Mouse (Mus musculus) forebrain, embryonic 10.5 days (tissue): Measurements from ENCODE around the gene Wnk4. TPM values are rescaled to one million over a fixed set of nuclear protein-coding genes. Genes with fewer than 3 reads are reported as not detected.

Experiments used
- DNase-seq: peaks from one replicate; pipeline ENCODE4 v3.0.0-alpha.2; 2017; ENCODE audit warnings: low spot score; ENCODE audit errors: extremely low spot score
- H3K27ac ChIP-seq: fragments of 300-500 bp; sonication (generic); 2 replicates; pipeline ENCODE4 v1.5.1; 2016; ENCODE audit warnings: mild to moderate bottlenecking
- H3K27me3 ChIP-seq: fragments of 300-500 bp; sonication (generic); 2 replicates; pipeline ENCODE4 v1.6.1; 2016; ENCODE audit warnings: mild to moderate bottlenecking; ENCODE audit not compliant: poor library complexity, severe bottlenecking
- H3K36me3 ChIP-seq: fragments of 300-500 bp; sonication (generic); replicated peaks from 2 replicates; pipeline ENCODE4 v1.6.1; 2016; ENCODE audit warnings: mild to moderate bottlenecking, moderate library complexity
- H3K4me1 ChIP-seq: fragments of 300-500 bp; sonication (generic); 2 replicates; pipeline ENCODE4 v1.6.1; 2016
- H3K4me3 ChIP-seq: fragments of 300-500 bp; sonication (generic); 2 replicates; pipeline ENCODE4 v1.5.1; 2016; ENCODE audit warnings: mild to moderate bottlenecking, moderate library complexity
- H3K9me3 ChIP-seq: fragments of 300-500 bp; sonication (generic); 2 replicates; pipeline ENCODE4 v1.6.1; 2016; ENCODE audit warnings: mild to moderate bottlenecking, moderate library complexity
- WGBS: fragments of 180-500 bp; shearing (Covaris S2); methylation state at CpG from one replicate; pipeline ENCODE4 v1.1.7; 2016; 5-methylcytosine and 5-hydroxymethylcytosine counted together
- polyA plus RNA-seq: library from polyadenylated mRNA; unstranded; fragments of >200 nt; fragmentation: Nextera tagmentation; extraction: Ambion mirVana; gene quantifications from 2 replicates; pipeline ENCODE4 v1.2.1, GENCODE M21; 2016

Wnk4 gene
- 5.4 and 6.4 TPM in 2 replicates for polyA plus RNA-seq

DNA sequence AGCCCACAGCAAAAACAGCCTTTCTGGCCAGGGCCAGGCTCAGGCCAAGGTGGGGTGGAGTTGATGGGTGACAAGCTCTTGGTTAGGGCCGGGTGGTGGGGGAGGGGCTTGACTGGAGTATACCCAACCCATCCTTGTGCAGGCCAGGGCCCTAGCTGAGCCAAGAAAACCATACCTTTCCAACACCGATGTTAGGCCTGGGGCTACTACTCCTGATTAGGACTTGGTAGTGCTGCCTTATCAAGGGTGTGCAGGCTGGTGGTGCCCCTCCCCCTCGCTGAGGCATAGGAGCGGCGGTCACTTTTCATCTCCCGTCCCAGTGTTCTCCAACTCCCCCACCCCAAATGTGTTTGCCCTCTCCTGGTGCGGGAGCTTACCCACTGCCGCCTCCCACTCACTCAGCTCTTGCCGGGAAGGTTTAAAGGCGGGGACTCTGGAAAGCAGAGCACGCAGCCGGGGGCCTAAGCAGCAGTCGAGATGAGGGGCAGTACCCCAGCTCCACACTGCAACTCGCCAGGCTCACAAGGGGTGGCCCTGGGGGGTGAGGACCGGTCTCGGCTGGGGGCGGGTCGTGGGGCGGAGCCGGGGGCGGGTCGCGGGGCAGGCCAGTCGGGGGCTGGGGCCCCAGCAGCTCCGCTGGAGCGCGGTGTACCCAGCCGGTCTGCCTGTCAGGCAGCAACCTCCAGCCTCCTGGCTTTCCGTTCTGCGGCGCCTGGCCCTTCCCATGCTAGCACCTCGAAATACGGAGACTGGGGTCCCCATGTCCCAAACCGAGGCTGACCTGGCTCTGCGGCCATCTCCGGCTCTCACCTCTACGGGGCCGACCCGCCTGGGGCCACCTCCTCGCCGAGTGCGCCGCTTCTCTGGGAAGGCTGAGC is at the start of gene Wnk4:
Wnk4 (plus strand) TSS at position 620 of the 878 bp plus-strand sequence.
- Histone ChIP-seq H3K27me3 (peaks cover 44% of the 10 kb centered on the region), H3K4me3 (peak within 1 kb of the TSS; percentile 67), H3K9me3 (no peaks in the 10 kb centered on the region), H3K36me3 (peaks cover 32% of the 10 kb centered on the region), H3K27ac (peak within 1 kb of the TSS; percentile 84), H3K4me1 (peaks cover 60% of the 10 kb centered on the region)
- peak; percentile 74 for DNase-seq
- under 1% methylated on average over 43 of the region's 43 CpGs for WGBS

DNA sequence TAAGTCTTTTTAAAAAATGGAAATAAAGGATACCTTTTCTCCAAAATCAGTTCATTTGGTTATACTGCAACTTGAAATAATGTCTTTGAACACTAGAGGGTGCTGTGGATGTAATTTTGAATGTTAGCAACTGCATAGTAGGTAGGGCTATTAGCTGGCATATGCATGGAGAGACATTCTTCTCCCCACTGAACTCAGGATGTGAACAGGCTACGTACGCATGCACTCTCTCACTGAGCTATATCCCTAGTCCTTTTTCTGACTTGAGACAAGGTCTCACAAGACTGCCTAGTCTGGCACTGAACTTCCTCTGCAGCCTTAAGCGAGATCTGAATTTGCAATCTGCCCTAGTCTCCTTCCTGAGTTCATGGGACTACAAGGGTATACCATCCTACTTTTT is 48.4 kb upstream of the Wnk4 start:
- H3K36me3 ChIP-seq = peaks cover 38% of the 10 kb centered on the region
- no peaks in the 10 kb centered on the region for H3K27me3 ChIP-seq
- H3K9me3 ChIP-seq = no peaks in the 10 kb centered on the region
- no peak for DNase-seq
- no peaks in the 10 kb centered on the region for H3K4me1 ChIP-seq
- 59% methylated on average over 3 of the region's 3 CpGs for WGBS
- H3K27ac ChIP-seq = no peak overlapping the region
- H3K4me3 ChIP-seq = no peak overlapping the region

DNA sequence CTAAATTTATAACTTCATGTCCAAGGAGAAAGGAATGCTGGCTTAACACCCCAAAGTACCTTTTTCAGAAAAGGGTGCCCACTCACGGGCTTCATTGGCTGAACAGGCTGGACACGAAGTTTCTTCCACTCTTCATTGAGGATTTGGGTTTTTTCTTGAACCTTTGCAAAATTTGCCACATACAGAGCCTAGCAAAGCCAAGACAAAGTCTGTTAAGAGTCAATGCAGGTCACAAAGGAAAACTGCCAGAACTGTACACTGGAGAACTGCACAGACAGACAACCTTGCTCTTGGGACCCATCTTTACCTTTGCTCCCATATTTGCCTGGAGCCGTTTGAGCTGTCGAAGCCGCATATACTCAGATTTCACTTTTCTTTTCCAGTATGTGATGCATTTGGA is 43.4 kb upstream of the Wnk4 start:
- peaks cover 18% of the 10 kb centered on the region for H3K36me3 ChIP-seq
- H3K27me3 ChIP-seq = no peaks in the 10 kb centered on the region
- WGBS = 91% methylated on average over 5 of the region's 5 CpGs
- DNase-seq = no peak
- H3K9me3 ChIP-seq = no peaks in the 10 kb centered on the region
- H3K4me1 ChIP-seq = no peaks in the 10 kb centered on the region
- no peak overlapping the region for H3K27ac ChIP-seq
- no peak overlapping the region for H3K4me3 ChIP-seq

DNA sequence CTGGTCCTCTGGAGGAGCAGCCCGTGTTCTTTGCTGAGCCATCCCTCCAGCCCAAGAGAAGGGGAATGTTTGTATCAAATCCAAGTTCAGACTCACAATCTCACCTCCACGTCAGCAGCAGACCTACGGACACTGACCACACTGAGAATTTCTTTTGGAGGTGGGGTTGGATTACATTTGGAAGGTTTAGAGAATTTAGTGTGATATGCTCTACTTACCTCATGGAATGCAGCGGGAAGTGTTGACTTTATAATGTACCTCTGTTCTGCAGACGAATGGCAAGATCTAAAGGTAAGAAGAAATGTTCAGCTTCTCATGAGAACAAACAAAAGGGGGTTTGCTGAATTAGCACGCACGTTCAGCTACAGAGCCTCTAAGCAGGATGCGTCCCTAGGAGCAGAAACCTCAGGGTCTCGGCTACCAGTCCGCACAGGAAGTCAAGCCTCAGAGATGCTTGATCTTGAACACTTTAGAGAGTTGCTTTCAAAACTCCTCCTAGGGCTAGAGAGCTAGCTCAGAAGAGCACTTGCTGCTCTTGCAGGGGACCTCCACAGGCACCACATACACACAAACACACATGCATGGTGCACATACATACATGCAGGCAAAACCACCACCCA is 41.8 kb upstream of the Wnk4 start:
- 86% methylated on average over 10 of the region's 10 CpGs for WGBS
- DNase-seq = no peak
- H3K9me3 ChIP-seq = no peaks in the 10 kb centered on the region
- no peaks in the 10 kb centered on the region for H3K4me1 ChIP-seq
- no peak overlapping the region for H3K4me3 ChIP-seq
- peaks cover 10% of the 10 kb centered on the region; the same call in 1 of the 2 replicates for H3K36me3 ChIP-seq
- H3K27ac ChIP-seq = no peak overlapping the region
- no peaks in the 10 kb centered on the region for H3K27me3 ChIP-seq

DNA sequence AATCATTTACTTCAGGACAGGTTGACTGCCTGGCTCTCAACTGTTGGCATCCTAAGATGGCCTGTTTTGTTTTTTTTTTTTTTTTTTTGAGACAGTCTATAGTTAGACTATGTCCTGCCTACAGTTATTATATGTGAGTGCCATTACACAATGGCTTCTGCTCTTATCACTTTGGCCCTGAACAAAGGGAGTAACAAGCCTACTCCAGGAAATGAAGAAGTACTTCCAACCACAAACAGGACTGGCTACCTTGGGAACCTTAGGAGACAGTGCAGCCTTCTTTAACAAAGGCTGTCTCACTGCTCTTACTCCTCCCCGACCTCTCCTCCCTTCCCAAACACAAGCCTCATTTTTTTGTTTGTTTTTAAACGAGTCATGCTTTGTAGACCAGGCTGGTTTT is 39.5 kb upstream of the Wnk4 start:
- Histone ChIP-seq H3K4me1 (peaks cover 5% of the 10 kb centered on the region), H3K9me3 (no peaks in the 10 kb centered on the region), H3K4me3 (no peak overlapping the region), H3K27me3 (no peaks in the 10 kb centered on the region), H3K36me3 (no peaks in the 10 kb centered on the region), H3K27ac (no peak overlapping the region)
- no peak for DNase-seq
- 71% methylated on average over 2 of the region's 2 CpGs for WGBS

DNA sequence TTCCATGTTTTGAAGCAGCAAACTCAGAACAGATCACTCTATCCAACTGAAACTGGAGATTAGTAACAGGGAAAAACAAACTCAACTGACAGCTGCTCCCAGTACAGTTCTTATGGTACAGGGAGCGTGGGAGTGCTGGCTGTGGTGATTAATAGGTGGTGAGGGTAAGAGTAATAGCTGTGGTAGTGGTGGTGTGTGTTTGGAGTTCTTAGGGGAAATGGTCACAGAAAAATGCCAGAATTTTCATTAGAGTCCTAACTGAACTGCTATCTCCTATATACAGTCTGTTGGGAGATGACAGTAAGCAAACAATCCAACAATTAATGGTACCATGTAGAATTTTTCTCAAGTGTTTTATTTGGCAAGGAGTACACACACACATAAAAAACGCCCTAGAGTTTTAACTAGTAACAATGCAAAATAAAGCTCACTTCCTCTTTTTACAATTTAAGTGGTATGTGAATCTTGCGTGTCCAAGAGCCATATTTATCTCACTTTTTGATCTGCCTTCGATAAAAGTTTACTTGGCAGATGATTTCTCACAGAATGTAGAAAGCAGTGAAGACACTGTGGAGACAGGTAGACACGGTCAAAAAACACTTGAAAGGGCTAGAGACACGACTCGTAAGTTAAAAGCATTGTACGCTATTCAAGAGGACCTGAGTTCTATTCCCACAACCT is 38.9 kb upstream of the Wnk4 start:
- peaks cover 11% of the 10 kb centered on the region for H3K4me1 ChIP-seq
- no peaks in the 10 kb centered on the region for H3K36me3 ChIP-seq
- WGBS = 92% methylated on average over 8 of the region's 8 CpGs
- H3K27ac ChIP-seq = no peak overlapping the region
- DNase-seq = no peak
- H3K9me3 ChIP-seq = no peaks in the 10 kb centered on the region
- no peaks in the 10 kb centered on the region for H3K27me3 ChIP-seq
- no peak overlapping the region for H3K4me3 ChIP-seq

DNA sequence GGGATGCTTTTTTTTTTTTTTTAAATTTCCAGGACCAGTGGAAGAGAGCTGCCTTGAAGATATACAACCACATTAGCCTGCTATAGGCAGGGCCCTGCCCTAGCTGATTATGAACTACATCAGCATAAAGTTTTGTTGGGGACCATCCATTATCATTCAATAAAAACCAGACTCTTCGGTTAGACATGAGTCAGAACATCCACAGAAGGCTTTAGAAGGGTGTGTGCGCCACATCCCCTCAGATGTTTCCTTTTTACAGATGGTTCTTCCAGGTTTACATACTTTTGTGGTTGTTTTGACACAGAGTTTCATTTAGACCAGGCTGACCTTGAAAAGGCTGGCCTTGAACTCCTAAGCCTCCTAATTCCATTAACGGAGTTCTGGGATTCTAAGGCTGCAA is 36.0 kb upstream of the Wnk4 start:
- Histone ChIP-seq H3K36me3 (no peaks in the 10 kb centered on the region), H3K4me1 (peaks cover 16% of the 10 kb centered on the region), H3K4me3 (no peak overlapping the region), H3K27me3 (no peaks in the 10 kb centered on the region), H3K27ac (no peak overlapping the region), H3K9me3 (no peaks in the 10 kb centered on the region)
- no peak for DNase-seq
- 93% methylated on average over 3 of the region's 3 CpGs for WGBS

DNA sequence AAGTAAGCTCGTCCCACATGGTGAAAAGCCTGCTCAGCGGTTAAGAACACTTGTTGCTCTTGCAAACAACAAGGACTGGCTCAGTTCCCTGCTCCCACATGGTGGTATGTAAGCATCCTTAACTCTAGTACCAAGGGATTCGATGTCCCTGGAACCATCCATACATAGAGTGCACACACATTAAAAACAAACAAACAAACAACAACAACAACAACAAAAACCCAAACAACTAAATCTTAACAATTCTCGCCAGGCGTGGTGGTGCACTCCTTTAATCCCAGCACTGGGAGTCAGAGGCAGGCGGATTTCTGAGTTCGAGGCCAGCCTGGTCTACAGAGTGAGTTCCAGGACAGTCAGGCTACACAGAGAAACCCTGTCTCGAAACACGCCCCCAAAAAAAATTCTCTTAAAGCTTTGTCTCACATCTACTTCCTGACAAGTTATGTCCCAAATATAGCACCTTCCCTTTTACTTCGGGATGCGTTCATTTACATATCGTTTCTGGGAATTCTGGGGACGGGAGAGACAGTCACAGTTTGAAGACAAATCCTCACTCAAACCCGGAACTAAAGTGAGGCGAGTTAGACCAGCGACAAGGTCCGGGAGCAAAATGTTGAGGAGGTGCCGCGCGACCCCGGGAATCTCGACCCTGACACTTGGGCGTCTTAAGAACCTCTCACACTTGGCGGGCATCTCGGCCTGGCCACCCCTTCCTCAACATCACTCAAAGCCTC is 34.9 kb upstream of the Wnk4 start:
- Histone ChIP-seq H3K27ac (peak overlapping the region; percentile 88), H3K36me3 (no peaks in the 10 kb centered on the region), H3K4me1 (peaks cover 27% of the 10 kb centered on the region), H3K9me3 (no peaks in the 10 kb centered on the region), H3K27me3 (no peaks in the 10 kb centered on the region), H3K4me3 (peak overlapping the region; percentile 97)
- no peak for DNase-seq
- WGBS = 22% methylated on average over 25 of the region's 25 CpGs

DNA sequence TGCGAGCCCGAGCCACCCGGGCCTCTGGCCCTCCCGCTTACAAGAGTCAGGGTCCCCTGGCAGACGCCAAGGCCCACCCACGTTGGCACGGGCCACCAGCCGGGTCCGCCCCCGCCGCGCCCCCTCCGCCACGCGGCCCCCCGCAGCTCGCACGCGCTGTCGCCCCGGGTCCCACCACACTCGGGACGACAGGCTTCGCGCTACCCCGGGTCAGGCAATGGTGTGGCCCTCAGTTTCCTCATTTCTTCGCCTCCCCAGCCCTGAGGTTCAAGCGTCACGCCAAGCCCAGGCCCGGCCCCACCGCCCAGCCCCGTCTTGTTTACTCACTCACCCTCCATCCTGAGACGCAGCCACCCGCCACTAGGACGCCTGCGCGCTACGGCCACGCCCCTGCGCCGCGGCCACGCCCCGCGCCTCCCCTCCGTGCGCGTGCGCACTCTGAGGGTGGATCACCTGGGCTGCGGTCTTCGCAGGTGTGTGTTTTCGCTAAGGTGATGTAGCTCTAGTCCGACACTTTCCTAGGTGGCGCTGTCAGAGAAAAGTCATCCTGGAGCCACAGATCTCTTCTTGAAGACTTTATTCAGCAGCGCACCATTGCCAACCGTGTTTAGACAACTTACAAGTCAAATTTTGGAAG is 34.2 kb upstream of the Wnk4 start, which contains the start of gene Ezh1:
Ezh1 (minus strand) TSS at position 399 of the 637 bp plus-strand sequence.
- Histone ChIP-seq H3K4me3 (peak within 1 kb of the TSS; percentile 97), H3K36me3 (no peaks in the 10 kb centered on the region), H3K9me3 (no peaks in the 10 kb centered on the region), H3K27me3 (no peaks in the 10 kb centered on the region), H3K4me1 (peaks cover 34% of the 10 kb centered on the region), H3K27ac (peak within 1 kb of the TSS; percentile 88)
- peak; percentile 76 for DNase-seq
- WGBS = 2% methylated on average over 56 of the region's 56 CpGs

DNA sequence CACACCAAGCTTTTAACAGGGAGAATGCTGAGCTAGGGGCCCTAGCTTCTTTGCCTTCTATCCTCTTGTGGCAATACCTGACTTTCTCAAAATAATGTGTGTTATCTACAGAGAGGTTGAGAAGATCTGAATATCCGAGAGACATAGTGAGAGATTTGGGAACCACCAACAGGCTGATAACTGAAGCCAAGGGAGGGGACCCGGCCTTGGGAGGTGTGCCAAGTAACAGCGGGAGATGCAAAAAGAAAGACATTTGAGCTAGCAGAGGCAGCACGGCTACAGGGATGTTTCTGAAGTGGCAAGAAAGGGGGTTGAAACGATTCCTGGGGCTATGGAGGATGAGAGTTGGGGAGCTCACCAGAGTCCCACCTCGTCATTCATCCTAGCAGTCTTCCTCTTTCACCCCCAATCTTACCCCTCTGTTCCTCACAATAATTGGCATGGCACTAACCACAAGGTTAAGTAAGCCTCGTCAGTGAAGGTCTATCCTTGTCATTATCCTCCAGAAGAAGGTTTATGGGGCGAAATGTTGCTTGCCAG is 30.9 kb upstream of the Wnk4 start:
- WGBS = 33% methylated on average over 8 of the region's 8 CpGs
- no peak for DNase-seq
- Histone ChIP-seq H3K36me3 (no peaks in the 10 kb centered on the region), H3K4me1 (peaks cover 47% of the 10 kb centered on the region), H3K9me3 (no peaks in the 10 kb centered on the region), H3K27ac (peak overlapping the region; percentile 79), H3K4me3 (no peak overlapping the region), H3K27me3 (no peaks in the 10 kb centered on the region)

DNA sequence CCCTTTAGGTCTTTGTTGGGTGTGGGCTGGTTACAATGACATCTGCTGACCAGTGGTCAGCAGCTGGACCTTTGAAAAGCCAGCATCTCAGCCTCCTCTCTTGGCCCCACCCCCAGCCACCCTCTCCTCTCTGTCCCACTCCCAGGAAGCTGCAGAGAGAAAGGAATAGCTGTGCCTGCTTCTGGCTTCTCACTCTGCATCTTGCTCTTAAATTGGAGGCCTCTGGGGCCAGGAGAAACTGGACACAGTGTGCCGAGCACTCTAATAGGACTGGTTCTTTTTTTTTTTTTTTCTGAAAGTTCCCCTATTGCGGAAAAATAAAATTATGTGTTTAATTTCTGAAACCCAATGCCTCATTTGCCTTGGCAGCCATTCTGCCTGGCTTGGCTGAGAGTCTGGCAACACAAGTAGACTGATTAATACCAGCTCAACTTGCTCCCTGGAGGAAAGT is 30.3 kb upstream of the Wnk4 start:
- Histone ChIP-seq H3K27me3 (no peaks in the 10 kb centered on the region), H3K9me3 (no peaks in the 10 kb centered on the region), H3K4me1 (peaks cover 47% of the 10 kb centered on the region), H3K4me3 (no peak overlapping the region), H3K36me3 (no peaks in the 10 kb centered on the region), H3K27ac (peak overlapping the region; percentile 79)
- DNase-seq = no peak
- WGBS = 33% methylated on average over 2 of the region's 2 CpGs

DNA sequence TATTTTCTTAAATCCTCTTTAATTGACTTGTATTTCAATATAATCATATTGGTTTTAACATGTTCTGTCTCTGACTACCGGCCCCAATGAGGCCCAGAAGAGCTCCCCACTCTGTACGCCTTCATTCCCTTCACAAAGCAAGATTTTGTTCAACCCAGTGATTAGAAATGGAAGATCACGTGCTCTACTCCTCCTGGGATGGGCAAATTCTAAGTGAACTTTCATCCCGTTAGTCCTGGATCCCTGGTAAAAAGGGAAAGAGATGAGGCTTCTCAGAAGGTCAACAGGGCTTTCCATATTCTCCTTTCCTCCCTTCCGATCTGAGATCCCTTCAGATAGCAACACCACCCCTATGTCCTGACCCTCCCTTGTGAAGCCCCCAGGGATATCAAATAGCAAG is 29.8 kb upstream of the Wnk4 start:
- 15% methylated on average over 5 of the region's 5 CpGs for WGBS
- Histone ChIP-seq H3K9me3 (no peaks in the 10 kb centered on the region), H3K4me3 (peak overlapping the region; percentile 0; the same call in 1 of the 2 replicates), H3K36me3 (no peaks in the 10 kb centered on the region), H3K27ac (peak overlapping the region; percentile 79), H3K27me3 (no peaks in the 10 kb centered on the region), H3K4me1 (peaks cover 46% of the 10 kb centered on the region)
- no peak for DNase-seq
